Mouse (Mus musculus) heart, postnatal 0 days (tissue): ENCODE measurements around the gene Gstm2. TPM values are rescaled to one million over a fixed set of nuclear protein-coding genes. Genes with fewer than 3 reads are reported as not detected.

ENCODE experiments used
- ATAC-seq: fragments of 200-750 bp; cut with Nextera tagmentation; 2 replicates; pipeline ENCODE4 v1.8.0; 2017; ENCODE audit warnings: low read depth, moderate number of reproducible peaks, moderate library complexity; ENCODE audit not compliant: insufficient read depth
- DNase-seq: peaks from one replicate; pipeline ENCODE4 v3.0.0-alpha.2; 2016; ENCODE audit warnings: low spot score
- H3K27ac ChIP-seq: fragments of 300-500 bp; sonication (generic); 2 replicates; pipeline ENCODE4 v1.5.1; 2014; ENCODE audit warnings: low read depth, mild to moderate bottlenecking
- H3K27me3 ChIP-seq: fragments of 300-500 bp; sonication (generic); 2 replicates; pipeline ENCODE4 v1.6.1; 2014; ENCODE audit warnings: low read length, mixed read lengths; ENCODE audit not compliant: control insufficient read depth, insufficient read depth
- H3K36me3 ChIP-seq: fragments of 300-500 bp; sonication (generic); replicated peaks from 2 replicates; pipeline ENCODE4 v1.6.1; 2014; ENCODE audit warnings: low read length, mixed read lengths; ENCODE audit not compliant: control insufficient read depth, insufficient read depth
- H3K4me1 ChIP-seq: fragments of 300-500 bp; sonication (generic); 2 replicates; pipeline ENCODE4 v1.6.1; 2014; ENCODE audit warnings: antibody characterized with exemption; ENCODE audit not compliant: control insufficient read depth, insufficient read depth
- H3K4me2 ChIP-seq: fragments of 300-500 bp; sonication (generic); 2 replicates; pipeline ENCODE4 v1.6.1; 2014; ENCODE audit warnings: low read depth, mild to moderate bottlenecking, low read length, moderate library complexity
- H3K4me3 ChIP-seq: fragments of 300-500 bp; sonication (generic); 2 replicates; pipeline ENCODE4 v1.5.1; 2014; ENCODE audit warnings: low read depth, low read length
- H3K9ac ChIP-seq: fragments of 300-500 bp; sonication (generic); replicated peaks from 2 replicates; pipeline ENCODE4 v1.6.1; 2014; ENCODE audit warnings: low read depth, low read length, mixed read lengths
- H3K9me3 ChIP-seq: fragments of 300-500 bp; sonication (generic); replicated peaks from 2 replicates; pipeline ENCODE4 v1.6.1; 2016; ENCODE audit warnings: low read length; ENCODE audit not compliant: control insufficient read depth
- CTCF ChIP-seq: IDR thresholded peaks from 2 replicates; pipeline ENCODE4 v1.5.1; 2016; ENCODE audit warnings: antibody characterized with exemption, control low read depth, low read depth
- EP300 ChIP-seq: IDR thresholded peaks from 2 replicates; pipeline ENCODE4 v1.6.1; 2016; ENCODE audit warnings: antibody characterized with exemption, low read depth
- WGBS: fragments of 180-500 bp; shearing (Covaris S2); extraction: QIAGEN DNeasy Blood & Tissue Kit; methylation state at CpG from one replicate; pipeline ENCODE4 v1.1.7; 2014; 5-methylcytosine and 5-hydroxymethylcytosine counted together
- polyA plus RNA-seq: library from polyadenylated mRNA; unstranded; fragments of >200 nt; fragmentation: Nextera tagmentation; extraction: Ambion mirVana; gene quantifications from 2 replicates; pipeline ENCODE4 v1.2.1, GENCODE M21; 2015
- total RNA-seq: library from RNA; depleted of rRNA; stranded (reverse); fragments of >200 nt; gene quantifications from 2 replicates; pipeline ENCODE4 v1.2.3, GENCODE M21; 2014; ENCODE audit warnings: low replicate concordance; rRNA removed

Gene Gstm2
- total RNA-seq (69.6 and 95.4 TPM in 2 replicates), polyA plus RNA-seq (94.2 and 97.9 TPM in 2 replicates)

- H3K27ac ChIP-seq = peak within 1 kb of the TSS; percentile 65
- H3K9me3 ChIP-seq = no peaks in the 10 kb centered on the region
- H3K4me3 ChIP-seq = peak within 1 kb of the TSS; percentile 30
- 23% methylated on average over 8 of the region's 8 CpGs for WGBS
- peak within 1 kb of the TSS; percentile 52 for H3K4me2 ChIP-seq
- H3K27me3 ChIP-seq = no peaks in the 10 kb centered on the region
- 0 out of 2 replicates have a peak, but pooled peaks cover 12% of the 10 kb centered on the region for H3K4me1 ChIP-seq
- DNase-seq (peak; percentile 82), ATAC-seq (peak; percentile 93)
- TF ChIP-seq EP300 (no peak), CTCF (no peak)
- peak within 1 kb of the TSS; percentile 29 for H3K9ac ChIP-seq
- H3K36me3 ChIP-seq = no peaks in the 10 kb centered on the region
Measured at GRCm38 (mm10) chr3:107986041-107986562, at the start of gene Gstm2. Gene Gstm2, minus strand, starts transcription at chr3:107986453.

- TF ChIP-seq EP300 (no peak), CTCF (no peak)
- no peaks in the 10 kb centered on the region for H3K9me3 ChIP-seq
- WGBS = 57% methylated on average over 5 of the region's 5 CpGs
- H3K4me3 ChIP-seq = no peak overlapping the region
- H3K4me1 ChIP-seq = no peaks in the 10 kb centered on the region
- no peaks in the 10 kb centered on the region for H3K27me3 ChIP-seq
- H3K27ac ChIP-seq = no peak overlapping the region
- no peaks in the 10 kb centered on the region for H3K36me3 ChIP-seq
- ATAC-seq (no peak; the same call in 1 of the 2 replicates), DNase-seq (peak; percentile 29)
- H3K4me2 ChIP-seq = no peak overlapping the region
- H3K9ac ChIP-seq = no peak overlapping the region
Measured at GRCm38 (mm10) chr3:108033156-108033555, 46.9 kb upstream of the Gstm2 start.

GRCm38 (mm10) chr3:108032113-108032512, 45.9 kb upstream of the Gstm2 start:
- Histone ChIP-seq H3K9me3 (no peaks in the 10 kb centered on the region), H3K4me1 (no peaks in the 10 kb centered on the region), H3K4me3 (no peak overlapping the region), H3K4me2 (no peak overlapping the region), H3K9ac (no peak overlapping the region), H3K27ac (no peak overlapping the region), H3K27me3 (no peaks in the 10 kb centered on the region), H3K36me3 (no peaks in the 10 kb centered on the region)
- ATAC-seq = no peak
- no peak for DNase-seq
- TF ChIP-seq CTCF (no peak), EP300 (no peak)

GRCm38 (mm10) chr3:108028641-108029365, 42.5 kb upstream of the Gstm2 start:
- TF ChIP-seq CTCF = no peak
- TF ChIP-seq EP300 = no peak
- DNase-seq = no peak
- WGBS = 83% methylated on average over 4 of the region's 4 CpGs

GRCm38 (mm10) chr3:108026597-108026996, 40.3 kb upstream of the Gstm2 start:
- Histone ChIP-seq H3K27ac (no peak overlapping the region), H3K27me3 (no peaks in the 10 kb centered on the region), H3K4me2 (no peak overlapping the region), H3K4me1 (no peaks in the 10 kb centered on the region), H3K9ac (no peak overlapping the region), H3K9me3 (no peaks in the 10 kb centered on the region), H3K4me3 (no peak overlapping the region), H3K36me3 (no peaks in the 10 kb centered on the region)
- DNase-seq (no peak), ATAC-seq (no peak)
- TF ChIP-seq EP300 (no peak), CTCF (no peak)
- WGBS = 88% methylated on average over 1 of the region's 1 CpGs

More at GRCm38 (mm10) chr3:108028641-108029365, 42.5 kb upstream of the Gstm2 start:
- no peak for ATAC-seq
- H3K9ac ChIP-seq = no peak overlapping the region
- no peaks in the 10 kb centered on the region for H3K4me1 ChIP-seq
- H3K4me2 ChIP-seq = no peak overlapping the region
- H3K9me3 ChIP-seq = no peaks in the 10 kb centered on the region
- no peak overlapping the region for H3K4me3 ChIP-seq
- H3K27me3 ChIP-seq = no peaks in the 10 kb centered on the region
- no peak overlapping the region for H3K27ac ChIP-seq
- H3K36me3 ChIP-seq = no peaks in the 10 kb centered on the region

- H3K27me3 ChIP-seq = no peaks in the 10 kb centered on the region
- H3K9ac ChIP-seq = no peak overlapping the region
- no peaks in the 10 kb centered on the region for H3K36me3 ChIP-seq
- peak; percentile 44 for DNase-seq
- WGBS = 54% methylated on average over 5 of the region's 5 CpGs
- no peaks in the 10 kb centered on the region for H3K4me1 ChIP-seq
- H3K4me2 ChIP-seq = no peak overlapping the region
- no peak for ATAC-seq
- no peak overlapping the region for H3K27ac ChIP-seq
- no peaks in the 10 kb centered on the region for H3K9me3 ChIP-seq
- TF ChIP-seq CTCF (no peak), EP300 (no peak)
- no peak overlapping the region for H3K4me3 ChIP-seq
Measured at GRCm38 (mm10) chr3:108026049-108026448, 39.8 kb upstream of the Gstm2 start.
